Mouse (Mus musculus) effector memory CD4-positive, alpha-beta T cell, adult 5 months (primary cell): Measurements from ENCODE around the gene Liph. TPM values are rescaled to one million over a fixed set of nuclear protein-coding genes. Genes with fewer than 3 reads are reported as not detected.

Experiments used
- polyA plus RNA-seq: library from polyadenylated mRNA; unstranded; fragments of 100-300 nt; shearing (Covaris generic); gene quantifications from one replicate; pipeline ENCODE4 v1.2.1, GENCODE M21; 2017

Gene Liph
- not detected for polyA plus RNA-seq

GRCm38 (mm10) chr16:21995304-21995703 lies at the start of gene Liph:
Gene Liph, minus strand, starts transcription at chr16:21995663.

GRCm38 (mm10) chr16:22009099-22009584 lies 13.7 kb upstream of the Liph start, which contains the start of gene Senp2:
Gene Senp2, plus strand, starts transcription at chr16:22009484.

GRCm38 (mm10) chr16:21946761-21947715 lies 48.4 kb downstream of the Liph start, which contains the start of gene Tmem41a:
Gene Tmem41a, minus strand, starts transcription at chr16:21947552.

Other genes starting within 250 kb of the Liph start
- gene Ehhadh, start 207.9 kb downstream of the Liph start, polyA plus RNA-seq, result 8.6 TPM
- 0.21 TPM for gene Map3k13, start 201.3 kb downstream of the Liph start, polyA plus RNA-seq
- gene Tmem41a, start 48.1 kb downstream of the Liph start, polyA plus RNA-seq, result 7.6 TPM
- gene Senp2, start 13.8 kb upstream of the Liph start, polyA plus RNA-seq, result 84.9 TPM
- gene Igf2bp2, start 167.6 kb upstream of the Liph start, polyA plus RNA-seq, result 1.00 TPM